Mouse (Mus musculus) C2C12 (cell line): ENCODE data around the gene Kif1c.

Source experiments
- CTCF ChIP-seq: IDR thresholded peaks from one replicate; pipeline ENCODE4 v1.5.1; 2011; ENCODE audit not compliant: control insufficient read depth, insufficient read depth, insufficient read length
- USF1 ChIP-seq: IDR thresholded peaks from one replicate; pipeline ENCODE4 v1.6.1; 2011; ENCODE audit warnings: low read depth, mild to moderate bottlenecking, control low read depth, moderate library complexity

DNA sequence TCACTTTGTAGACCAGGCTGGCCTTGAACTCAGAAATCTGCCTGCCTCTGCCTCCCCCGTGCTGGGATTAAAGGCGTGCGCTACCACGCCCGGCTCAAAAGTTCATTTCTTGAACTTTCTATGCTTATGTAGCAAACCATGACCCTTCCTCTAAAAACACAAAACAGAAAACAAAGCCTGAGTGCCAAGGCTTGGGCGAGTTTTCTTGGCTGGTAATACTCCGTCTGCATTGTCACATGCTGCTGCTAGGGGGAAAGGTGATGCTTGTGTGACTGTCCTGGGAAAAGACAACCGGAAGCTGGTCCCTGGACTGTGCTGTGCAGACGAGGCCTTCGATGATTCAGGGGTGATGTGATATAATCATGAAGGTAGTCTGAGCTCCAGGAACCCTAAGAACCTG is 52.8 kb downstream of the Kif1c start:
- TF ChIP-seq USF1 (no peak), CTCF (no peak)
